In the genomic region with DNA sequence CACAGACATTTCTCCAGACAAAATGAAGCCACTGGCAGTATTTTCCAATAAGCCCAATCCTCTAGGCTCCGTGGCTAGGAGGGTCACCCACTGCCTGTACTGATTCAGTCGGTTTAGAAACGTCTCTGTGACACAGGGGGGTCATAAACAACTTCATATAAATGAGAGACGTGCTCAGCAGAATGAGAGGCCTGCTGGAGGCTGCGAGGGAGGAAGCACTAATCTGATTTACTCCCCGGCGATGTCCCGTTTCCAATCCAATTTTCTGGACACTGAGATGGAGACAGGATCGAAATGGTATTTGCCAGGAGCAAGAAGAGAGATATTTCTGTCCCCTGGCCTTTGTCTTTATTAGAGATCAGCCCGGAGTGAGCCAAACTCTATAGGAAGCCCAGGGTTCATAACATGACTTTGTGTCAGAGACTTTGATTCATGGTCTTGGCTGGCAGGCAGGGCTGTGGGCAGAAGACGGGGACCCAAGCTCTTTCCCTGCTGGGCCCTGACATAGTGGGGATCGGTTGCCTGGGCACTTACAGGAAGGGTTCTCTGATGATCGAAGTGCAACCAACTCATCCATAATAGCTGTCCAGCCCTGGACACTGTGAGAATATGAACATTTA, we compare ENCODE assay signal across 9 mouse cellular contexts.
DNase-seq lines count a peak whose midpoint lies in the region; ATAC-seq and TF ChIP-seq lines count a peak whose summit lies in the region.
"Had no signal": no experiment of that assay in that cellular context is flagged by ENCODE, and none has a peak within 500 bp of the region (broad histone marks: within the 10 kb centered on the region; RNA-seq: fewer than 3 reads in every experiment).

No protein-coding gene starts in this region.

- no peak for ATAC-seq in heart, embryonic 11.5 days (replicated peaks; ENCODE audit: insufficient number of reproducible peaks, low FRiP score, low TSS enrichment)
- ATAC-seq in liver, embryonic 11.5 days (replicated peaks; ENCODE audit: low FRiP score): 0 out of 2 replicates have a peak, but pooled peaks have one; percentile 10
- ATAC-seq in liver, embryonic 12.5 days: no peak
- peak; percentile 32; the same call in 1 of the 2 replicates for ATAC-seq in hindbrain, embryonic 14.5 days (ENCODE audit: low FRiP score)

- 70% methylated on average over 13 of the region's 13 CpGs for WGBS in heart, embryonic 11.5 days (ENCODE audit: insufficient replicate concordance)
- WGBS in liver, embryonic 11.5 days: 50% methylated on average over 13 of the region's 13 CpGs
- 43% methylated on average over 13 of the region's 13 CpGs for WGBS in liver, embryonic 12.5 days (ENCODE audit: insufficient replicate concordance)
- 19% methylated on average over 13 of the region's 13 CpGs for WGBS in bone marrow, adult 2 months
- WGBS in hindbrain, embryonic 14.5 days: 42% methylated on average over 13 of the region's 13 CpGs

- H3K4me3 ChIP-seq in heart, embryonic 11.5 days (ENCODE audit: low read depth, low read length): no peak overlapping the region
- no peak overlapping the region for H3K4me3 ChIP-seq in liver, embryonic 11.5 days (ENCODE audit: low read depth, low read length)
- no peak overlapping the region for H3K4me3 ChIP-seq in liver, embryonic 12.5 days
- no peak overlapping the region for H3K4me3 ChIP-seq in bone marrow, adult 2 months (replicated peaks; ENCODE audit: control insufficient read depth, low read depth, low read length)
- no peak overlapping the region for H3K4me3 ChIP-seq in hindbrain, embryonic 14.5 days (replicated peaks; ENCODE audit: low read length)
- H3K4me3 ChIP-seq: erythroblast, embryonic 14.5 days had no signal

- 0 out of 2 replicates have a peak overlapping the region, but pooled peaks have one; percentile 10 for H3K9ac ChIP-seq in heart, embryonic 11.5 days (ENCODE audit: low read depth, low read length)
- H3K9ac ChIP-seq in liver, embryonic 11.5 days (ENCODE audit: low read depth, low read length): no peak overlapping the region
- no peak overlapping the region for H3K9ac ChIP-seq in liver, embryonic 12.5 days
- no peak overlapping the region; the same call in 1 of the 2 replicates for H3K9ac ChIP-seq in hindbrain, embryonic 14.5 days

- no peak overlapping the region for H3K4me2 ChIP-seq in heart, embryonic 11.5 days
- no peak overlapping the region; the same call in 1 of the 2 replicates for H3K4me2 ChIP-seq in liver, embryonic 11.5 days
- no peak overlapping the region for H3K4me2 ChIP-seq in liver, embryonic 12.5 days
- H3K4me2 ChIP-seq in hindbrain, embryonic 14.5 days (replicated peaks): no peak overlapping the region

- no peaks in the 10 kb centered on the region for H3K27me3 ChIP-seq in heart, embryonic 11.5 days (ENCODE audit: control insufficient read depth, insufficient read depth, low read length)
- H3K27me3 ChIP-seq in liver, embryonic 11.5 days (replicated peaks; ENCODE audit: control insufficient read depth, insufficient read depth, low read length): no peaks in the 10 kb centered on the region
- no peaks in the 10 kb centered on the region for H3K27me3 ChIP-seq in liver, embryonic 12.5 days (replicated peaks)
- H3K27me3 ChIP-seq in hindbrain, embryonic 14.5 days (ENCODE audit: control insufficient read depth, insufficient read depth, low read length): no peaks in the 10 kb centered on the region

- H3K36me3 ChIP-seq in heart, embryonic 11.5 days (ENCODE audit: control insufficient read depth, insufficient read depth, low read length): no peaks in the 10 kb centered on the region
- no peaks in the 10 kb centered on the region for H3K36me3 ChIP-seq in liver, embryonic 11.5 days (ENCODE audit: control insufficient read depth, insufficient read depth, low read length)
- no peaks in the 10 kb centered on the region for H3K36me3 ChIP-seq in liver, embryonic 12.5 days
- H3K36me3 ChIP-seq in hindbrain, embryonic 14.5 days (replicated peaks; ENCODE audit: control insufficient read depth, insufficient read depth): no peaks in the 10 kb centered on the region

- DNase-seq in heart, postnatal 14 days: no peak
- no peak for DNase-seq in liver, embryonic 11.5 days (ENCODE audit: low spot score)
- DNase-seq in hindbrain, embryonic 14.5 days (ENCODE audit: low spot score): no peak
- DNase-seq in right cerebral cortex, postnatal 14 days: no peak
- DNase-seq: gastrocnemius, postnatal 36 days had no signal

- no peaks in the 10 kb centered on the region for H3K9me3 ChIP-seq in heart, embryonic 11.5 days (replicated peaks; ENCODE audit: control insufficient read depth, low read length)
- no peaks in the 10 kb centered on the region for H3K9me3 ChIP-seq in liver, embryonic 11.5 days (ENCODE audit: control insufficient read depth, low read length)
- H3K9me3 ChIP-seq in liver, embryonic 12.5 days (replicated peaks): no peaks in the 10 kb centered on the region
- no peaks in the 10 kb centered on the region for H3K9me3 ChIP-seq in hindbrain, embryonic 14.5 days (ENCODE audit: control insufficient read depth, low read length)

- intact Hi-C loops in heart, postnatal 14 days (cut with DNase I): no loop called here

- peaks cover 28% of the 10 kb centered on the region for H3K4me1 ChIP-seq in heart, embryonic 11.5 days (ENCODE audit: control insufficient read depth, insufficient read depth, low read length)
- peaks cover 17% of the 10 kb centered on the region for H3K4me1 ChIP-seq in liver, embryonic 11.5 days (replicated peaks; ENCODE audit: control insufficient read depth, insufficient read depth, low read length)
- H3K4me1 ChIP-seq in liver, embryonic 12.5 days: peaks cover 34% of the 10 kb centered on the region
- H3K4me1 ChIP-seq in bone marrow, adult 2 months (ENCODE audit: control insufficient read depth, insufficient read depth, low read length): peaks cover 6% of the 10 kb centered on the region
- H3K4me1 ChIP-seq in hindbrain, embryonic 14.5 days (replicated peaks; ENCODE audit: control insufficient read depth, insufficient read depth, low read length): peaks cover 38% of the 10 kb centered on the region

- TF ChIP-seq POLR2A in bone marrow, adult 2 months (IDR thresholded peaks at IDR 0.05; ENCODE audit: borderline replicate concordance, control insufficient read depth, low read depth, low read length): no peak

- no peak for TF ChIP-seq CTCF in bone marrow, adult 2 months (IDR thresholded peaks at IDR 0.05; ENCODE audit: control insufficient read depth, insufficient read depth, low read length)

- H3K27ac ChIP-seq in heart, embryonic 11.5 days (ENCODE audit: low read depth, low read length): no peak overlapping the region
- H3K27ac ChIP-seq in liver, embryonic 11.5 days (ENCODE audit: low read depth, low read length): 0 out of 2 replicates have a peak overlapping the region, but pooled peaks have one; percentile 22
- H3K27ac ChIP-seq in liver, embryonic 12.5 days: no peak overlapping the region
- H3K27ac ChIP-seq in bone marrow, adult 2 months (ENCODE audit: control insufficient read depth, insufficient read depth, low read depth, low read length, poor library complexity): 0 out of 2 replicates have a peak overlapping the region, but pooled peaks have one; percentile 12
- H3K27ac ChIP-seq in hindbrain, embryonic 14.5 days: peak overlapping the region; percentile 47

Comparison
In these comparisons a context has a peak if more than half of its experiments do, and no peak if none do; other contexts are left out.
1. ATAC-seq: peak in liver, embryonic 11.5 days (single experiment) and hindbrain, embryonic 14.5 days (single experiment); none in heart, embryonic 11.5 days (single experiment) and liver, embryonic 12.5 days (single experiment).
2. H3K27ac ChIP-seq: peak in liver, embryonic 11.5 days (single experiment), bone marrow, adult 2 months (single experiment) and hindbrain, embryonic 14.5 days (single experiment); none in heart, embryonic 11.5 days (single experiment) and liver, embryonic 12.5 days (single experiment).